Mouse (Mus musculus) spleen, postnatal 36 days (tissue): ENCODE data around the gene Prrt2.

Experiments
- DNase-seq, 2 experiments: peaks; one replicate each; pipeline ENCODE4 v3.0.0; 2022; ENCODE audit warnings: low spot score in 2 of 2, mixed read lengths in 1 of 2

Prrt2 gene

DNA sequence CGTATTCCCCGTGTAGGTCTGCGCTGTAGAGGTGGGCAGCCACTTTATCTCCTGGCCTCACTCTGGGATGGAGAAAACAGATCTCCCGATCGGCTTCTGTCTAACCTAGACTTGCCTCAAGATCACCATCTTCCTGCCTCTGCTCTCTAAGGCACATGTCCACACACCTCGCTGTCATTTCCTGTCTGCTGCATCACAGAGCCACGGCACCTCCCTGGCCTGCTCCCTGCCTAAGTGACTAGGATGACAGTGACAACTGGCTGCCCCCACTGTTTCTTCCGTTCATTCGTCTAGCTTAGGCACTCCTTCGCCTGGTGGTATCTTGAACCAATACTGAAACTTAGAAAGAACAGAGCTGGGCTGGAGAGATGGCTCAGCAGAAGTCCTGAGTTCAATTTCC is 21.4 kb downstream of the Prrt2 start:
- DNase-seq: no peak

DNA sequence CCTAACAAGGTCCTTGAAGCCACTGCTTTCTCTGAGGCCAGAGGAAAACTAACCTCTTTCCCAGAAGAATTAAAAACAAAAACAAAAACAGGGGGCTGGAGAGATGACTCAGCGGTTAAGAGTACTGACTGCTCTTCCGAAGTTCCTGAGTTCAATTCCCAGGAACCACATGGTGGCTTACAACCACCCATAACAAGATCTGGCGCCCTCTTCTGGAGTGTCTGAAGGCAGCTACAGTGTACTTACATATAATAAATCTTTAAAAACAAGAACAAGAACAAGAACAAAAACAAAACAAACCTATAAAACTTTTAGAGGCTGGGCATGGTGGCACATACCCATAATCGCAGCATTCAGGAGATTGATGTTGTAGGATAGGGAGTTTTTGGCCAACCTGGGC is 24.6 kb downstream of the Prrt2 start:
- DNase-seq: no peak

DNA sequence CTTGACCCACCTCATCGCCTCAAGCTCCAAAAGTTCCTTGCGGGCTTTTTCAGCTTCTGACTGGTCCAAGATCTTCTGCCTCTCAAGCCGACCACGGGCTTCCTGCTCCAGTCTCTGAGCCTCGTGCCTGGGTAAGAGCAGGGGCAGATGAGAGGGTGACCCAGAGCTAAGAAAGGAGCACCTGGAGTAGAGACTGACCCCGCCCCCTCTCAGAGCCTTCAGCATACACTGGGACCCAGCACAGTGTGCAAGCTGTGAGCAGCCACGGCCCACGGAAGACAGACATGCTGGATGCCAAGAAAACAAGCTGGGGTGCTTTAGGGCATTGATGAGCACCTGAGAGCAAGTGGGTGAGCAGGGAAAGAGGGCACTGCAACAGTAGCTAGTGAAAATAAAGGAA is 32.2 kb downstream of the Prrt2 start:
- DNase-seq: no peak

DNA sequence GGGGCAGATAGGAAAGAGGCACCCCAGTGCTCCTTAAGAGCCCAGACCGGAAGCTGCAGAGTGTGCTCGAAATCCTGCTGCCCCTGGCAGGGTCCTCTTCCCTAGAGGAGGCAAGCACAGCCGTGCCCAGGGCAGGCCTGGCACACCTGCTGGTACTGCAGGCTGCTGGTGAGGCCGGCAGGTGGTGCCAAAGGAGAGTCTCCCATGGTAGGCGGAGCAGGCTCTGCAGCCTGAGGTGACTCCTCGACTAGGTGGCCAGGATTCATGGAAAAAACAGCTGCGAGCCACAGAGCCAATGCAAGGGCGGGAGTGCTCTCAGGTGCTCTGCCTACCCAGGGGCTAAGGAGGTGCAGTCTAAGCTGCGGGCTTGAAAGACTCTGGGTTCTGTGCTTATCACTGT is 34.7 kb downstream of the Prrt2 start:
- no peak for DNase-seq

DNA sequence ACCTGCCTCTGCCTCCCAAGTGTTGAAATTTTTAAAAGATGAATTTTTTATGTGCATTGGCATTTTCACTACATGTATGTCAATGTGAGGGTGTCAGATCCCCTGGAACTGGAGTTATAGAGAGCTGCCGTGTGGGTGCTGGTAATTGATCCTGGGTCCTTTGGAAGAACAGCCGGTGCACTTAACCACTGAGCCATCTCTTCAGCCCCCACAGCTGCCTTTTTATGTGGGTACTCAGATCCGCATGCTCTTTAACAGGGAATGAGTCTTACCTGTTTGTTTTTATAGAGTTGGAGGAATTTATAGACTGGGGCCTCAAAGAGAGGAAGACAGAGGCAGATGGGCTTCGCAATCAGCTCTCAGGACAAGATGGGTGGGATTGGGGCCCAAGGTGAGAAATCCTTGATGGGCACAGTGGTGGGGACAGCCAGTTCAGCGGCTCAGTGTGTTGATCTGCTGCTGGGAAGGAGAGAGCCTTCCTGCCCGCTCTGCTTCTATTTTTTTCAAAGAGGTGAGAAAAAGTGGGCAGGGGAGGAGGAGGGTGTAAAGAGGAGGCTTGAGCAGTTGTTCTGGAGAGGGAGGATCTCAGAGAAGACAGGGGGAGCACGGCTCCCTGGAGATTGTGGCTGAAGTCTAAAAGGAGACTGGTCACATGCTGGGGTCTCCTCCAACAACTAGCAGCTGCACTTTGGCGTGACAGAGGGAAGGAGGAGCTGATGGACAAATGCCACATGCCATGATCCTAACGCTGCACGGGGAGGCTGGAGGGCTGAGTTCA is 36.2 kb downstream of the Prrt2 start:
- no peak for DNase-seq

DNA sequence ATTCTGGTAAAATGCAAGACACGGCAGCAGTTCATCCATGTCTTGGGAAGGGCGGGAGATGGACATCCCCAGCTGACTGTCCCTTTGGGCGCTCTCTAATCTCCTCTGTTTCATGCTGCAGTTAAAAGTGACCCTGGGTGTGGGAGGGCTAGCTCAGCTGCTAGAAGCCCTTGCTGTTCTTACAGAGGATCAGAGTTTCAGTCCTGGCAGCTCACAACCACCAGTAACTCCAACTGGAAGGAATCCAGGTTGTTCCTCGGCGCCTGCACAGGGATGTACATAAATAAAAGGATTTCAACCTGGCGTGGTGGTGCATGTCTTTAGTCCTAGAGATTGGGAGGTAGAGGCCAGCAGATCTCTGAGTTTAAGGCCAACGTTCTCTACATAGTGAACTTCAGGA is 37.9 kb downstream of the Prrt2 start:
- no peak for DNase-seq

DNA sequence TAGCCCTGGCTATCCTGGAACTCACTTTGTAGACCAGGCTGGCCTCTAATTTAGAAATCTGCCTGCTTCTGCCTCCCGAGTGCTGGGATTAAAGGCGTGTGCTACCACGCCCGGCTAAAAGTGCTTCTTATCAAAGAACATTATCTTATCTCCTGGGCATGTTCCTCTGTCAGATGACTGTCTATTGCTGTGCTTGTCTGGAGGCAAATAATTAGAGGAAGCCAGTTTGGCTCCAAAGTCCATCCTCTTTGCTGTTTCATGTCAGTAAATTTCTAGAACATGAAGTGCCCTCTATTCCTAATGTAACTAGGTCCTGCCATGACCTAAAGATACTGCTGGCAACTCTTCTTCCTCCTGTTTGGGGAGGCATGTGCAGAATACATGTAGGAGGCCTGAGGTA is 39.0 kb downstream of the Prrt2 start:
- no peak for DNase-seq

DNA sequence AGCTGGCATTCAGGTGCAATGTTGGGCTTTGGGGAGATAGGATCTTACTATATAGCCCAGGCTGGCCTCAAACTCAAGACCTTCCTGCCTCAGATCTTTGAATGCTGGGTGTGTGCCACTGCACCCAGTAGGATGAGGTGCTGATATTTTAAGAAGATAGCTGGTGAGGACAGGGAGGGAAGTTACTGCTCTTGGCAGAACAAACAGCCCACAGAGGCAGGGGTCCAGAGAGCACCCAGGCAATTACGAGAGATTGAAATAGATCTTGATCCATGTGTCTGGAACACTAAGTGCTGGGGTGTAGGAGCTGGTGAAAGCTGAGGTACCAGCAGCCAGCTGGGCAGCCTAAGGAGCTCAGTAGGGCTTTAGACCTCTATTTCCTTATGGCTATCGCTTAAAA is 39.4 kb downstream of the Prrt2 start:
- DNase-seq: no peak

DNA sequence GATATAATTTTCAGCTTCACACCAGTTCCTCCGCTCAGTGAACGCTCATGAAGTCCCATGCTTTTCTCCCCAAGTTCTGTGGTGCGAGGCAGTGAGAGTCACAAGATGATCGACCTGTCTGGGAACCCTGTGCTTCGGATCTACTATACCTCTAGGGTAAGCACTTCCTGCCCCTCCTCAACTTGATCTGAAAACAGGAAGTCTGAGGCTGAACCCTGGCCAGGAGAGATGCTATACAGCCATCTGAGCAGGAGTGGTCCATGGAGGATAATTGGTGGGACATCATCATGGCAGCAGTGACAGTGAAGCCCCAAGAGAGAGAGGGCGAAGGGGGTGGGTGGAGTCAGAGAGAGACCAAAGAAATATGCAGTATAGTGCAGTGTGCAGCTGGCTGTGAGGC is 42.2 kb downstream of the Prrt2 start:
- DNase-seq: peak in 1 of 2 experiments; percentile 33

DNA sequence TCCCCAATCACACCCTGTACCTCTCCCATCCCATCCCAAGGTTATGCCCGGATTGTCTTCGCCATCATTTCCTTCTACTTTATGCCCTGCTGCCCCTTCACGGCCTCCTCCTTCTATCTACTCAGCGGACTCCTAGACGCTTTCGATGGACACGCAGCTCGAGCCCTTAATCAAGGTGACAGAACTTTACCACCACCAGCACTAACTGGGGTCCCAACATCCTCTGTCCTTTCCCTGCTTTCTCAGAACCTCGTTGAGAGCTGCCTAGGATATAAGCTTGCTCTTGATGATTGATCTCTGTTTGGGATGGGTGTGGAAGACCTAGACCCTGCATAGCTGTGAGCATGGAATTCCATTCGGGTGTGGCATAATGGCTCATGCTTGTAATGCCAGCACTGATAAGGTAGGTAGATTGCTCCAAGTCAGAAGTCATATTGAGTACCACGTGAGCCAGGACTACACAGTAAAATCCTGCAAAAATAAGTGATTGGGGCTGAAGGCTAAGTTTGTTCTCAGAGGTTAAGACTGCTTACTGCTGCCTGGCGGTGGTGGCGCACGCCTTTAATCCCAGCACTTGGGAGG is 44.0 kb downstream of the Prrt2 start:
- no peak for DNase-seq

DNA sequence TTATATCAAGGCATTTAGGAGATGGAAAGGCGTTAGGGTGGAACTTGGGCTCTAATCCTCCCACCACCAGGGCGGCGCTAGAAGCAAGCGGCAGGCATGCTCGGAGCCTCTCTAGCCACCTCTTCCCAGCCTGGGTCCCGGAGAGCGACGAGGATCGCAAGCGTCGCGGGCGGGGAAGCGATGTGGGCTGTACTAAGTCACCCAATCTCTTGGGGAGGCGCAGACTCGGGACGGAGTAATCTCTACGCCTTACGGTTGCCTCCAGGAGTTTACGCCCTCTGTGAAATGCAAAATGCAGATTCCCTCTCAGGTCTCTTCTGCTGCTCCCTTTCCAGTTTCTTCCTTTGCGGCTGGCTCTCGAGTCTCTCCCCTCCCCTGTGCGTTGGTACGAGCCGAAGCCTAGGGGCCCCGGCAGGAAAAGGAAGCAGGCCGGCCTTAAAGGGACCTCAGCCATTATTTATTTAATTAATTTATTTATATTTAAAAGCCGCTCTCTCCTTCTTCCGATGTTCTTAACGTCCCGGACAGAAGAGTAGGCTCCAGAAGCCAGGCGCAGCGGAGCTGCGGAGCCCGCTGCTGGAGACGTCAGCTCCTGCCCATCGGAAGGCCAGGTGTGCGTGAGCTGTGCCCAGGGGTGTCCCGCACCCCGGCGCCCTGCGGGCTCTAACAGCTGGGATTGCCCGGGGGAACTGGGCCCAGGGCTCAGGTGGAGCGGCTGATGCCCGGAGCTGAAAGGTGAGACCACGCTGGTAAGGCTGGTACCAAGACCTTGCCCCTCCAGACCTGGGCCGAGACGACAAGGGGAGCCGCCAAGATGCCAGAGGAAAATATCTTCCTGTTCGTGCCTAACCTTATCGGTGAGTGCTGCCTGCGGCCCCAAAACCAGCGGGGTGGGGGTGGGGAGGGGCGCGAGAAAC is 44.8 kb downstream of the Prrt2 start, which contains the start of gene Cdiptos:
Gene Cdiptos, minus strand, starts transcription at position 149 of the 917 bp plus-strand sequence.
- peak; percentile 92 to 94 for DNase-seq

DNA sequence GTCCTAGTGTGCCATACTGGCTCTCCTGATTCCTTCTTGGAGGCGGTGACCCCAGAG is 45.3 kb downstream of the Prrt2 start, which contains the start of gene Cdipt:
Gene Cdipt, plus strand, starts transcription at position 22 of the 57 bp plus-strand sequence.
- no peak for DNase-seq

DNA sequence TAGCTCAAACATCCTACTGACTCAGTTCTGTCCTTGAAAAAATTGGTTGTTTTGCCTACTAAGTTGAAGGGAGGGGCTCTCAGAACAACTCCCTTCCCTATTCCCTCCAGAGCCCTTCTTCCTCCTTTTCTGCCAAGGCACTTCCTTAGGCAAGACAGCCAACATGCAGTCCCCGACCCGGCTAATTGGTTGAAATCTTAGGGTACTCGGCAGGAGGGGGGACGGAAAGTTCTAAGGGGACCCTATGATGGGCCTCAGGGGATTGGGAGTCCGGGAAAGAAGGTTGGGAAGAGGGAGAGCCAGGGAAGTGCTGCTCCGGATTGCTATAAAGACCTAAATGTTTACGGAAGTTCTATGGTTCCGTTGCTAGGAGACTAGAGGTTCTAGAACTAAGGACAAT is 45.5 kb downstream of the Prrt2 start:
- peak in 1 of 2 experiments; percentile 24 for DNase-seq
